Mouse (Mus musculus): ENCODE results near the gene Hoxb7. TPM values are rescaled to one million over a fixed set of nuclear protein-coding genes. Genes with fewer than 3 reads are reported as not detected.

The Hoxb7 gene
- polyA plus RNA-seq, 1 experiment from 2014 or later, result not detected

GRCm38 (mm10) chr11:96279421-96280233 lies 6.8 kb upstream of the Hoxb7 start:
- Histone ChIP-seq H3K9me3 (ENCODE audit: control insufficient read depth, low read length) (no peaks in the 10 kb centered on the region), H3K4me3 (ENCODE audit: control insufficient read depth in 1 of 2, insufficient read depth in 1 of 2, low read depth in 1 of 2, low read length in 2 of 2) (no peak overlapping the region), H3K4me1 (ENCODE audit: control insufficient read depth in 2 of 2, insufficient read depth in 2 of 2, low read length in 2 of 2) (peaks cover 0 to 11% of the 10 kb centered on the region in 2 experiments; a peak in 3 of 4 replicates), H3K27ac (replicated peaks in 1 of 2; ENCODE audit: control insufficient read depth in 1 of 2, insufficient read depth in 1 of 2, low read depth in 2 of 2, low read length in 2 of 2) (no peak overlapping the region), H3K27me3 (ENCODE audit: control insufficient read depth, insufficient read depth, low read length) (peaks cover 99% of the 10 kb centered on the region), H3K36me3 (ENCODE audit: control insufficient read depth, insufficient read depth, low read length) (no peaks in the 10 kb centered on the region), H3K9ac (ENCODE audit: low read length) (no peak overlapping the region), H3K4me2 (ENCODE audit: low read length) (no peak overlapping the region)
- 4% methylated on average over 31 of the region's 31 CpGs for WGBS
- no peak for ATAC-seq (ENCODE audit: insufficient number of reproducible peaks, insufficient read depth, low FRiP score, low read depth)

- Histone ChIP-seq H3K4me1 (ENCODE audit: control insufficient read depth in 2 of 2, insufficient read depth in 2 of 2, low read length in 2 of 2) (peaks cover 0 to 11% of the 10 kb centered on the region in 2 experiments; a peak in 3 of 4 replicates), H3K4me2 (ENCODE audit: low read length) (no peak overlapping the region), H3K4me3 (ENCODE audit: control insufficient read depth in 1 of 2, insufficient read depth in 1 of 2, low read depth in 1 of 2, low read length in 2 of 2) (no peak overlapping the region), H3K27ac (replicated peaks in 1 of 2; ENCODE audit: control insufficient read depth in 1 of 2, insufficient read depth in 1 of 2, low read depth in 2 of 2, low read length in 2 of 2) (no peak overlapping the region), H3K36me3 (ENCODE audit: control insufficient read depth, insufficient read depth, low read length) (no peaks in the 10 kb centered on the region), H3K9ac (ENCODE audit: low read length) (no peak overlapping the region), H3K9me3 (ENCODE audit: control insufficient read depth, low read length) (no peaks in the 10 kb centered on the region), H3K27me3 (ENCODE audit: control insufficient read depth, insufficient read depth, low read length) (peaks cover 99% of the 10 kb centered on the region)
- 11% methylated on average over 8 of the region's 8 CpGs for WGBS
- ATAC-seq (ENCODE audit: insufficient number of reproducible peaks, insufficient read depth, low FRiP score, low read depth), result no peak
Observed at GRCm38 (mm10) chr11:96280399-96281378, 5.7 kb upstream of the Hoxb7 start.

- Histone ChIP-seq H3K9ac (ENCODE audit: low read length) (no peak overlapping the region), H3K27ac (replicated peaks in 1 of 2; ENCODE audit: control insufficient read depth in 1 of 2, insufficient read depth in 1 of 2, low read depth in 2 of 2, low read length in 2 of 2) (no peak overlapping the region), H3K27me3 (ENCODE audit: control insufficient read depth, insufficient read depth, low read length) (peaks cover 99% of the 10 kb centered on the region), H3K9me3 (ENCODE audit: control insufficient read depth, low read length) (no peaks in the 10 kb centered on the region), H3K4me3 (ENCODE audit: control insufficient read depth in 1 of 2, insufficient read depth in 1 of 2, low read depth in 1 of 2, low read length in 2 of 2) (no peak overlapping the region), H3K4me2 (ENCODE audit: low read length) (no peak overlapping the region), H3K4me1 (ENCODE audit: control insufficient read depth in 2 of 2, insufficient read depth in 2 of 2, low read length in 2 of 2) (peaks cover 0 to 11% of the 10 kb centered on the region in 2 experiments; a peak in 3 of 4 replicates), H3K36me3 (ENCODE audit: control insufficient read depth, insufficient read depth, low read length) (no peaks in the 10 kb centered on the region)
- no peak for ATAC-seq (ENCODE audit: insufficient number of reproducible peaks, insufficient read depth, low FRiP score, low read depth)
- 5% methylated on average over 18 of the region's 18 CpGs for WGBS
Observed at GRCm38 (mm10) chr11:96281396-96281795, 5.0 kb upstream of the Hoxb7 start.

GRCm38 (mm10) chr11:96281855-96282570 lies 4.4 kb upstream of the Hoxb7 start, which contains the start of gene Hoxb8:
Hoxb8 (plus strand) TSS chr11:96281905.
- Histone ChIP-seq H3K27me3 (ENCODE audit: control insufficient read depth, insufficient read depth, low read length) (peaks cover 99% of the 10 kb centered on the region), H3K4me2 (ENCODE audit: low read length) (no peak within 1 kb of the TSS), H3K36me3 (ENCODE audit: control insufficient read depth, insufficient read depth, low read length) (no peaks in the 10 kb centered on the region), H3K27ac (replicated peaks in 1 of 2; ENCODE audit: control insufficient read depth in 1 of 2, insufficient read depth in 1 of 2, low read depth in 2 of 2, low read length in 2 of 2) (no peak within 1 kb of the TSS), H3K4me1 (ENCODE audit: control insufficient read depth in 2 of 2, insufficient read depth in 2 of 2, low read length in 2 of 2) (peaks cover 0 to 15% of the 10 kb centered on the region in 2 experiments; a peak in 3 of 4 replicates), H3K4me3 (ENCODE audit: control insufficient read depth in 1 of 2, insufficient read depth in 1 of 2, low read depth in 1 of 2, low read length in 2 of 2) (no peak within 1 kb of the TSS), H3K9ac (ENCODE audit: low read length) (no peak within 1 kb of the TSS), H3K9me3 (ENCODE audit: control insufficient read depth, low read length) (no peaks in the 10 kb centered on the region)
- WGBS, result 2% methylated on average over 27 of the region's 27 CpGs
- no peak for ATAC-seq (ENCODE audit: insufficient number of reproducible peaks, insufficient read depth, low FRiP score, low read depth)

- no peaks in the 10 kb centered on the region for H3K36me3 ChIP-seq (ENCODE audit: control insufficient read depth, insufficient read depth, low read length)
- H3K4me3 ChIP-seq (ENCODE audit: control insufficient read depth in 1 of 2, insufficient read depth in 1 of 2, low read depth in 1 of 2, low read length in 2 of 2), result no peak overlapping the region
- no peak for ATAC-seq (ENCODE audit: insufficient number of reproducible peaks, insufficient read depth, low FRiP score, low read depth)
- under 1% methylated on average over 49 of the region's 49 CpGs for WGBS
- H3K27ac ChIP-seq (replicated peaks in 1 of 2; ENCODE audit: control insufficient read depth in 1 of 2, insufficient read depth in 1 of 2, low read depth in 2 of 2, low read length in 2 of 2), result no peak overlapping the region
- H3K4me1 ChIP-seq (ENCODE audit: control insufficient read depth in 2 of 2, insufficient read depth in 2 of 2, low read length in 2 of 2), result peaks cover 0 to 15% of the 10 kb centered on the region in 2 experiments; a peak in 3 of 4 replicates
- H3K9me3 ChIP-seq (ENCODE audit: control insufficient read depth, low read length), result no peaks in the 10 kb centered on the region
- no peak overlapping the region for H3K4me2 ChIP-seq (ENCODE audit: low read length)
- H3K9ac ChIP-seq (ENCODE audit: low read length), result no peak overlapping the region
- peaks cover 99% of the 10 kb centered on the region for H3K27me3 ChIP-seq (ENCODE audit: control insufficient read depth, insufficient read depth, low read length)
Observed at GRCm38 (mm10) chr11:96282795-96283430, 3.5 kb upstream of the Hoxb7 start.

GRCm38 (mm10) chr11:96284041-96284749 lies 2.2 kb upstream of the Hoxb7 start:
- Histone ChIP-seq H3K9ac (ENCODE audit: low read length) (0 out of 2 replicates have a peak overlapping the region, but pooled peaks have one; percentile 40), H3K36me3 (ENCODE audit: control insufficient read depth, insufficient read depth, low read length) (no peaks in the 10 kb centered on the region), H3K4me2 (ENCODE audit: low read length) (peak overlapping the region; percentile 60), H3K9me3 (ENCODE audit: control insufficient read depth, low read length) (no peaks in the 10 kb centered on the region), H3K27ac (replicated peaks in 1 of 2; ENCODE audit: control insufficient read depth in 1 of 2, insufficient read depth in 1 of 2, low read depth in 2 of 2, low read length in 2 of 2) (no peak overlapping the region), H3K4me3 (ENCODE audit: control insufficient read depth in 1 of 2, insufficient read depth in 1 of 2, low read depth in 1 of 2, low read length in 2 of 2) (peak overlapping the region; percentile 28 to 30), H3K4me1 (ENCODE audit: control insufficient read depth in 2 of 2, insufficient read depth in 2 of 2, low read length in 2 of 2) (peaks cover 0 to 15% of the 10 kb centered on the region in 2 experiments; a peak in 3 of 4 replicates), H3K27me3 (ENCODE audit: control insufficient read depth, insufficient read depth, low read length) (peaks cover 99% of the 10 kb centered on the region)
- ATAC-seq (ENCODE audit: insufficient number of reproducible peaks, insufficient read depth, low FRiP score, low read depth), result no peak
- WGBS, result under 1% methylated on average over 49 of the region's 49 CpGs

All from heart, embryonic 14.5 days (tissue).